Mouse (Mus musculus) neural tube, embryonic 14.5 days (tissue): Measurements from ENCODE around the gene Uba7. TPM values are rescaled to one million over a fixed set of nuclear protein-coding genes. Genes with fewer than 3 reads are reported as not detected.

Source experiments
- ATAC-seq: fragments of 200-750 bp; cut with Nextera tagmentation; 2 replicates; pipeline ENCODE4 v1.8.0; 2017; ENCODE audit warnings: low read depth, mild to moderate bottlenecking, moderate TSS enrichment, moderate library complexity
- H3K27ac ChIP-seq: fragments of 300-500 bp; sonication (generic); 2 replicates; pipeline ENCODE4 v1.5.1; 2014; ENCODE audit warnings: low read depth, mild to moderate bottlenecking, control low read depth, low read length, moderate library complexity, mixed read lengths
- H3K27me3 ChIP-seq: fragments of 300-500 bp; sonication (generic); 2 replicates; pipeline ENCODE4 v1.6.1; 2014; ENCODE audit warnings: low read length; ENCODE audit not compliant: control insufficient read depth, insufficient read depth
- H3K36me3 ChIP-seq: fragments of 300-500 bp; sonication (generic); 2 replicates; pipeline ENCODE4 v1.6.1; 2014; ENCODE audit warnings: low read length, mixed read lengths; ENCODE audit not compliant: control insufficient read depth, insufficient read depth
- H3K4me1 ChIP-seq: fragments of 300-500 bp; sonication (generic); 2 replicates; pipeline ENCODE4 v1.6.1; 2014; ENCODE audit warnings: low read length; ENCODE audit not compliant: control insufficient read depth, insufficient read depth
- H3K4me2 ChIP-seq: fragments of 300-500 bp; sonication (generic); 2 replicates; pipeline ENCODE4 v1.6.1; 2014; ENCODE audit warnings: mild to moderate bottlenecking, low read depth, low read length, control low read depth
- H3K4me3 ChIP-seq: fragments of 300-500 bp; sonication (generic); 2 replicates; pipeline ENCODE4 v1.5.1; 2014; ENCODE audit warnings: low read depth, low read length, control low read depth, mixed read lengths
- H3K9ac ChIP-seq: fragments of 300-500 bp; sonication (generic); replicated peaks from 2 replicates; pipeline ENCODE4 v1.6.1; 2014; ENCODE audit warnings: low read depth, mild to moderate bottlenecking, control low read depth, low read length, mixed read lengths
- H3K9me3 ChIP-seq: fragments of 300-500 bp; sonication (generic); 2 replicates; pipeline ENCODE4 v1.6.1; 2016; ENCODE audit warnings: low read length; ENCODE audit not compliant: control insufficient read depth
- WGBS: fragments of 180-500 bp; shearing (Covaris S2); extraction: QIAGEN DNeasy Blood & Tissue Kit; methylation state at CpG from one replicate; pipeline ENCODE4 v1.1.7; 2014; 5-methylcytosine and 5-hydroxymethylcytosine counted together
- polyA plus RNA-seq: library from polyadenylated mRNA; unstranded; fragments of >200 nt; fragmentation: Nextera tagmentation; extraction: Ambion mirVana; gene quantifications from 2 replicates; pipeline ENCODE4 v1.2.1, GENCODE M21; 2014

The Uba7 gene
- polyA plus RNA-seq, 1 experiment from 2014 or later: 2.0 TPM

GRCm38 (mm10) chr9:108017127-108017526, 41.8 kb downstream of the Uba7 start:
- H3K36me3 ChIP-seq: no peaks in the 10 kb centered on the region
- no peak for ATAC-seq

GRCm38 (mm10) chr9:108020741-108021140, 45.4 kb downstream of the Uba7 start:
- no peaks in the 10 kb centered on the region for H3K27me3 ChIP-seq
- no peak overlapping the region for H3K4me2 ChIP-seq
- no peak overlapping the region for H3K9ac ChIP-seq
- WGBS: 94% methylated on average over 1 of the region's 1 CpGs
- no peak overlapping the region for H3K4me3 ChIP-seq
- H3K27ac ChIP-seq: no peak overlapping the region
- ATAC-seq: no peak
- no peaks in the 10 kb centered on the region for H3K4me1 ChIP-seq
- no peaks in the 10 kb centered on the region for H3K9me3 ChIP-seq
- peaks cover 8% of the 10 kb centered on the region; the same call in 1 of the 2 replicates for H3K36me3 ChIP-seq

More at GRCm38 (mm10) chr9:108017127-108017526, 41.8 kb downstream of the Uba7 start:
- WGBS: 79% methylated on average over 3 of the region's 3 CpGs
- Histone ChIP-seq H3K27ac (no peak overlapping the region), H3K27me3 (no peaks in the 10 kb centered on the region), H3K9ac (no peak overlapping the region), H3K9me3 (no peaks in the 10 kb centered on the region), H3K4me1 (no peaks in the 10 kb centered on the region), H3K4me2 (no peak overlapping the region), H3K4me3 (no peak overlapping the region)

GRCm38 (mm10) chr9:108023216-108023615, 47.9 kb downstream of the Uba7 start:
- H3K36me3 ChIP-seq: peaks cover 14% of the 10 kb centered on the region
- H3K27ac ChIP-seq: no peak overlapping the region
- no peaks in the 10 kb centered on the region for H3K27me3 ChIP-seq
- ATAC-seq: no peak
- H3K9me3 ChIP-seq: no peaks in the 10 kb centered on the region
- no peak overlapping the region for H3K4me3 ChIP-seq
- WGBS: 87% methylated on average over 3 of the region's 3 CpGs
- no peak overlapping the region for H3K9ac ChIP-seq
- no peaks in the 10 kb centered on the region for H3K4me1 ChIP-seq
- no peak overlapping the region for H3K4me2 ChIP-seq

GRCm38 (mm10) chr9:108026584-108026983, 51.3 kb downstream of the Uba7 start:
- Histone ChIP-seq H3K4me3 (no peak overlapping the region), H3K9me3 (no peaks in the 10 kb centered on the region), H3K4me2 (no peak overlapping the region), H3K27ac (no peak overlapping the region), H3K4me1 (no peaks in the 10 kb centered on the region), H3K9ac (no peak overlapping the region), H3K36me3 (peaks cover 14% of the 10 kb centered on the region), H3K27me3 (no peaks in the 10 kb centered on the region)
- 92% methylated on average over 3 of the region's 3 CpGs for WGBS
- no peak for ATAC-seq

GRCm38 (mm10) chr9:108027867-108028266, 52.6 kb downstream of the Uba7 start:
- Histone ChIP-seq H3K9ac (no peak overlapping the region), H3K27ac (no peak overlapping the region), H3K4me2 (no peak overlapping the region), H3K4me1 (no peaks in the 10 kb centered on the region), H3K9me3 (no peaks in the 10 kb centered on the region), H3K4me3 (no peak overlapping the region), H3K36me3 (peaks cover 19% of the 10 kb centered on the region), H3K27me3 (no peaks in the 10 kb centered on the region)
- no peak for ATAC-seq
- WGBS: 98% methylated on average over 3 of the region's 3 CpGs

GRCm38 (mm10) chr9:108032126-108032525, 56.8 kb downstream of the Uba7 start:
- no peak overlapping the region for H3K4me3 ChIP-seq
- peaks cover 19% of the 10 kb centered on the region for H3K36me3 ChIP-seq
- no peak overlapping the region for H3K9ac ChIP-seq
- no peaks in the 10 kb centered on the region for H3K4me1 ChIP-seq
- ATAC-seq: no peak
- no peaks in the 10 kb centered on the region for H3K27me3 ChIP-seq
- no peaks in the 10 kb centered on the region for H3K9me3 ChIP-seq
- H3K27ac ChIP-seq: no peak overlapping the region
- 96% methylated on average over 5 of the region's 5 CpGs for WGBS
- H3K4me2 ChIP-seq: no peak overlapping the region

Other genes with a start within 250 kb of the Uba7 start
- 237 and 239 TPM in 2 replicates for gene Rbm5, start 204.5 kb upstream of the Uba7 start, polyA plus RNA-seq
- 87.1 and 96.0 TPM in 2 replicates for gene Rbm6, start 102.3 kb upstream of the Uba7 start, polyA plus RNA-seq
- gene Mon1a, start 87.4 kb upstream of the Uba7 start, polyA plus RNA-seq: 21.3 and 23.4 TPM in 2 replicates
- 0.51 and 1.5 TPM in 2 replicates for gene Mst1r, start 68.6 kb upstream of the Uba7 start, polyA plus RNA-seq
- not detected in 2 replicates for gene Actl11, start 47.0 kb upstream of the Uba7 start, polyA plus RNA-seq
- 12.5 and 20.1 TPM in 2 replicates for gene Camkv, start 39.8 kb upstream of the Uba7 start, polyA plus RNA-seq
- 5.1 and 5.7 TPM in 2 replicates for gene Traip, start 25.4 kb upstream of the Uba7 start, polyA plus RNA-seq
- gene Gm20661, start 7.6 kb downstream of the Uba7 start, polyA plus RNA-seq: 0.58 and 1.8 TPM in 2 replicates
- gene Inka1, start 10.4 kb downstream of the Uba7 start, polyA plus RNA-seq: 10.4 and 19.5 TPM in 2 replicates
- gene Cdhr4, start 17.0 kb downstream of the Uba7 start, polyA plus RNA-seq: 1.2 and 4.5 TPM in 2 replicates
- 0.94 TPM in 1 of 2 replicates, not detected in the other for gene Gm20662, start 20.8 kb downstream of the Uba7 start, polyA plus RNA-seq
- gene Ip6k1, start 27.0 kb downstream of the Uba7 start, polyA plus RNA-seq: 53.6 and 63.5 TPM in 2 replicates
- 19.5 and 21.2 TPM in 2 replicates for gene Gmppb, start 73.7 kb downstream of the Uba7 start, polyA plus RNA-seq
- gene Amigo3, start 77.7 kb downstream of the Uba7 start, polyA plus RNA-seq: 2.8 and 3.5 TPM in 2 replicates
- gene Mst1, start 104.9 kb downstream of the Uba7 start, polyA plus RNA-seq: 0.08 TPM in 1 of 2 replicates, not detected in the other
- 47.7 and 55.7 TPM in 2 replicates for gene Rnf123, start 107.8 kb downstream of the Uba7 start, polyA plus RNA-seq
- gene Apeh, start 119.1 kb downstream of the Uba7 start, polyA plus RNA-seq: 47.9 and 51.7 TPM in 2 replicates
- 16.0 and 17.9 TPM in 2 replicates for gene Bsn, start 214.9 kb downstream of the Uba7 start, polyA plus RNA-seq